In genomic region chr10:121704871-121705270, GRCm38 (mm10) we compare ENCODE assay signal across 15 mouse cellular contexts.
"Had no signal": no experiment of that assay in that cellular context is flagged by ENCODE, and none has a peak within 500 bp of the region (broad histone marks: within the 10 kb centered on the region; RNA-seq: fewer than 3 reads in every experiment).

No protein-coding gene starts in this region.

- H3K9me3 ChIP-seq: limb, embryonic 12.5 days; limb, embryonic 15.5 days had no signal

- H3K36me3 ChIP-seq: limb, embryonic 12.5 days; limb, embryonic 15.5 days had no signal

- H3K4me3 ChIP-seq: limb, embryonic 12.5 days; limb, embryonic 15.5 days; megakaryocyte, embryonic 14.5 days had no signal

- H3K27ac ChIP-seq: limb, embryonic 12.5 days; limb, embryonic 15.5 days; liver, embryonic 14.5 days had no signal

- DNase-seq: kidney, postnatal 14 days; kidney, postnatal 4 days; left cerebral cortex, postnatal 4 days; liver, postnatal 0 days; lung, embryonic 14.5 days; lung, postnatal 36 days; midbrain, embryonic 14.5 days; thymus, postnatal 25 days had no signal

- H3K4me2 ChIP-seq: limb, embryonic 12.5 days; limb, embryonic 15.5 days; liver, embryonic 11.5 days; lung, embryonic 14.5 days; midbrain, embryonic 11.5 days had no signal

- ATAC-seq: lung, postnatal 0 days had no signal

- H3K4me1 ChIP-seq: limb, embryonic 12.5 days; limb, embryonic 15.5 days had no signal

- H3K9ac ChIP-seq: limb, embryonic 12.5 days; limb, embryonic 15.5 days; liver, embryonic 14.5 days; liver, postnatal 0 days; lung, embryonic 14.5 days had no signal

- H3K27me3 ChIP-seq: limb, embryonic 12.5 days; limb, embryonic 15.5 days had no signal
